Mouse (Mus musculus) myocyte (in vitro differentiated cells): ENCODE measurements around the gene Fgf12.

ENCODE experiments used
- MYOD1 ChIP-seq, 3 experiments: IDR thresholded peaks; one replicate each; pipeline ENCODE4 v1.6.1; 2011; ENCODE audit warnings: control low read depth in 2 of 3, low read depth in 2 of 3, mild to moderate bottlenecking in 2 of 3, moderate library complexity in 1 of 3; ENCODE audit not compliant: insufficient read length in 2 of 3, control insufficient read depth in 1 of 3
- MYOG ChIP-seq, 3 experiments: IDR thresholded peaks; one replicate each; pipeline ENCODE4 v1.6.1; 2011; ENCODE audit warnings: control low read depth in 2 of 3, low read depth in 2 of 3, mild to moderate bottlenecking in 2 of 3; ENCODE audit not compliant: insufficient read length in 2 of 3, control insufficient read depth in 1 of 3, insufficient read depth in 1 of 3
- POLR2A ChIP-seq: IDR thresholded peaks from one replicate; pipeline ENCODE4 v1.6.1; 2011; ENCODE audit warnings: low read depth, mild to moderate bottlenecking, control low read depth, moderate library complexity; ENCODE audit not compliant: insufficient read length
- USF1 ChIP-seq: IDR thresholded peaks from one replicate; pipeline ENCODE4 v1.6.1; 2011; ENCODE audit warnings: low read depth, mild to moderate bottlenecking, control low read depth, moderate library complexity

DNA sequence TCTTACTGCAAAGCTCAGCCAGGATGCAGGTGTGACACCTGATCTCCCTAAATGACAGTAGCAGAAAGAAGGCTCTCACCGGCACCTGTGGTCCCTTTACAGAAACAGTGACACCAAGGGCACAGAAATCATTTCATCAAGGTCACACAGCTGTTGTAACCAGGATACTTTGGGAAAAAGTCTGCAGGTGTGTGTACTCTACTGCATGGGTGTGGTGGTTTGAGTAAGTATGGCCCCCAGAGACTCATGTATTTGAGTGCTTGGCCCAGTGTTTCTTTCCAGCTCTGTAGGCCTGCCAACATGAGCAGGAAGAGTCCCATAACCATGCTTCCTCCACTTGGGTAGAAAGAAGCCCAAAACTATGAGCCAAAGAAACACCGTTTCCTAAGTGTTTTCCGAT, 138.5 kb downstream of the Fgf12 start:
- no peak for TF ChIP-seq MYOD1 (IDR thresholded peaks at IDR 0.05; ENCODE audit: control insufficient read depth in 1 of 3, insufficient read length in 2 of 3, low read depth in 2 of 3)
- no peak for TF ChIP-seq USF1
- no peak for TF ChIP-seq POLR2A
- no peak for TF ChIP-seq MYOG (IDR thresholded peaks at IDR 0.05; ENCODE audit: control insufficient read depth in 1 of 3, insufficient read depth in 1 of 3, insufficient read length in 2 of 3, low read depth in 2 of 3)
